Mouse (Mus musculus): ENCODE results near the gene Upf3b.
"Not testable (repeated sequence)": the region's sequence is repeated elsewhere in the genome, so short reads cannot be mapped to it uniquely, and the experiment has no call there.

Upf3b gene

GRCm38 (mm10) chrX:37110193-37110880 is at the start of gene Upf3b:
Gene Upf3b, minus strand, starts transcription at chrX:37110322.
- DNase-seq (ENCODE audit: low spot score), result peak; percentile 48

GRCm38 (mm10) chrX:37157839-37158238 is 47.7 kb upstream of the Upf3b start:
- no peak for DNase-seq (ENCODE audit: low spot score)

- no peak for DNase-seq (ENCODE audit: low spot score)
Observed at GRCm38 (mm10) chrX:37144954-37145353, 34.8 kb upstream of the Upf3b start.

- not testable (repeated sequence) for DNase-seq (ENCODE audit: low spot score)
Observed at GRCm38 (mm10) chrX:37144498-37144897, 34.4 kb upstream of the Upf3b start.

- DNase-seq (ENCODE audit: low spot score), result no peak
Observed at GRCm38 (mm10) chrX:37141732-37142131, 31.6 kb upstream of the Upf3b start.

GRCm38 (mm10) chrX:37126671-37127358 is 16.7 kb upstream of the Upf3b start, which contains the start of gene Nkap:
Gene Nkap, plus strand, starts transcription at chrX:37126795.
- peak; percentile 31 for DNase-seq (ENCODE audit: low spot score)

- no peak for DNase-seq (ENCODE audit: low spot score)
Observed at GRCm38 (mm10) chrX:37125511-37125910, 15.4 kb upstream of the Upf3b start.

GRCm38 (mm10) chrX:37120212-37120611 is 10.1 kb upstream of the Upf3b start:
- no peak for DNase-seq (ENCODE audit: low spot score)

- DNase-seq (ENCODE audit: low spot score), result no peak
Observed at GRCm38 (mm10) chrX:37119585-37119984, 9.5 kb upstream of the Upf3b start.

- no peak for DNase-seq (ENCODE audit: low spot score)
Observed at GRCm38 (mm10) chrX:37117085-37117484, 7.0 kb upstream of the Upf3b start.

GRCm38 (mm10) chrX:37110881-37111193 is 715 bp upstream of the Upf3b start:
- no peak for DNase-seq (ENCODE audit: low spot score)

- no peak for DNase-seq (ENCODE audit: low spot score)
Observed at GRCm38 (mm10) chrX:37109526-37110192, 463 bp downstream of the Upf3b start.

- no peak for DNase-seq (ENCODE audit: low spot score)
Observed at GRCm38 (mm10) chrX:37103826-37104225, 6.3 kb downstream of the Upf3b start.

- DNase-seq (ENCODE audit: low spot score), result no peak
Observed at GRCm38 (mm10) chrX:37098681-37099080, 11.4 kb downstream of the Upf3b start.

GRCm38 (mm10) chrX:37095106-37095768 is 14.9 kb downstream of the Upf3b start:
- DNase-seq (ENCODE audit: low spot score), result no peak

- DNase-seq (ENCODE audit: low spot score), result no peak
Observed at GRCm38 (mm10) chrX:37091457-37091856, 18.7 kb downstream of the Upf3b start.

GRCm38 (mm10) chrX:37088778-37089177 is 21.3 kb downstream of the Upf3b start:
- DNase-seq (ENCODE audit: low spot score), result no peak

GRCm38 (mm10) chrX:37085665-37086064 is 24.5 kb downstream of the Upf3b start:
- no peak for DNase-seq (ENCODE audit: low spot score)

- peak; percentile 45 for DNase-seq (ENCODE audit: low spot score)
Observed at GRCm38 (mm10) chrX:37084927-37085660, 25.0 kb downstream of the Upf3b start, which contains the start of gene Rpl39. Gene Rpl39, minus strand, starts transcription at chrX:37085402.

GRCm38 (mm10) chrX:37084318-37084926 is 25.7 kb downstream of the Upf3b start:
- no peak for DNase-seq (ENCODE audit: low spot score)

- no peak for DNase-seq (ENCODE audit: low spot score)
Observed at GRCm38 (mm10) chrX:37081194-37081593, 28.9 kb downstream of the Upf3b start.
